Mouse (Mus musculus) embryonic facial prominence, embryonic 10.5 days (tissue): Measurements from ENCODE around the gene Pmis2. TPM values are rescaled to one million over a fixed set of nuclear protein-coding genes. Genes with fewer than 3 reads are reported as not detected.

Source experiments
- DNase-seq: peaks from one replicate; pipeline ENCODE4 v3.0.0-alpha.2; 2017; ENCODE audit warnings: low spot score
- H3K27ac ChIP-seq: fragments of 300-500 bp; sonication (generic); replicated peaks from 2 replicates; pipeline ENCODE4 v1.5.1; 2016; ENCODE audit warnings: mild to moderate bottlenecking
- H3K27me3 ChIP-seq: fragments of 300-500 bp; sonication (generic); replicated peaks from 2 replicates; pipeline ENCODE4 v1.6.1; 2016; ENCODE audit warnings: low read depth, mild to moderate bottlenecking; ENCODE audit not compliant: poor library complexity, severe bottlenecking
- H3K36me3 ChIP-seq: fragments of 300-500 bp; sonication (generic); replicated peaks from 2 replicates; pipeline ENCODE4 v1.6.1; 2016; ENCODE audit warnings: mild to moderate bottlenecking, moderate library complexity
- H3K4me1 ChIP-seq: fragments of 300-500 bp; sonication (generic); 2 replicates; pipeline ENCODE4 v1.6.1; 2016
- H3K4me3 ChIP-seq: fragments of 300-500 bp; sonication (generic); 2 replicates; pipeline ENCODE4 v1.5.1; 2016; ENCODE audit warnings: mild to moderate bottlenecking, moderate library complexity
- H3K9me3 ChIP-seq: fragments of 300-500 bp; sonication (generic); 2 replicates; pipeline ENCODE4 v1.6.1; 2016; ENCODE audit warnings: mild to moderate bottlenecking
- WGBS: fragments of 180-500 bp; shearing (Covaris S2); methylation state at CpG from one replicate; pipeline ENCODE4 v1.1.7; 2016; 5-methylcytosine and 5-hydroxymethylcytosine counted together
- polyA plus RNA-seq: library from polyadenylated mRNA; unstranded; fragments of >200 nt; fragmentation: Nextera tagmentation; extraction: Ambion mirVana; gene quantifications from 2 replicates; pipeline ENCODE4 v1.2.1, GENCODE M21; 2016

Gene Pmis2
- polyA plus RNA-seq, 1 experiment from 2014 or later, result not detected

DNA sequence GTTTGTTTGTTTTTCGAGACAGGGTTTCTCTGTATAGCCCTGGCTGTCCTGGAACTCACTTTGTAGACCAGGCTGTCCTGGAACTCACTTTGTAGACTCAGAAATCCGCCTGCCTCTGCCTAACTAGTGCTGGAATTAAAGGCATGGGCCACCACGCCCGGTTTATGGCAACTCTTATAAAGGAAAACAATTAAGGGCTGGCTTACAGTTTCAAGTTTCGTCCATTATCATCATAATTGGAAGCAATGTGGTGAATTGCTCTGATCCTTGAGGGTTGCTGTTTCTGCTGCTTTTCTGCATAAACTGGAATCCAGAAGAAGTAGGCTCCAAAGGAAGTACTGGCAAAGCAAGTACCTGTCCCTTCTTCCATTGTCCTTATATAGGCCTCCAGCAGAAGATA is 44.8 kb downstream of the Pmis2 start:
- no peak overlapping the region for H3K27ac ChIP-seq
- no peaks in the 10 kb centered on the region for H3K9me3 ChIP-seq
- 81% methylated on average over 5 of the region's 5 CpGs for WGBS
- no peak for DNase-seq
- H3K4me1 ChIP-seq, result peaks cover 10% of the 10 kb centered on the region
- H3K27me3 ChIP-seq, result peaks cover 17% of the 10 kb centered on the region
- peaks cover 29% of the 10 kb centered on the region for H3K36me3 ChIP-seq
- no peak overlapping the region; the same call in 1 of the 2 replicates for H3K4me3 ChIP-seq

DNA sequence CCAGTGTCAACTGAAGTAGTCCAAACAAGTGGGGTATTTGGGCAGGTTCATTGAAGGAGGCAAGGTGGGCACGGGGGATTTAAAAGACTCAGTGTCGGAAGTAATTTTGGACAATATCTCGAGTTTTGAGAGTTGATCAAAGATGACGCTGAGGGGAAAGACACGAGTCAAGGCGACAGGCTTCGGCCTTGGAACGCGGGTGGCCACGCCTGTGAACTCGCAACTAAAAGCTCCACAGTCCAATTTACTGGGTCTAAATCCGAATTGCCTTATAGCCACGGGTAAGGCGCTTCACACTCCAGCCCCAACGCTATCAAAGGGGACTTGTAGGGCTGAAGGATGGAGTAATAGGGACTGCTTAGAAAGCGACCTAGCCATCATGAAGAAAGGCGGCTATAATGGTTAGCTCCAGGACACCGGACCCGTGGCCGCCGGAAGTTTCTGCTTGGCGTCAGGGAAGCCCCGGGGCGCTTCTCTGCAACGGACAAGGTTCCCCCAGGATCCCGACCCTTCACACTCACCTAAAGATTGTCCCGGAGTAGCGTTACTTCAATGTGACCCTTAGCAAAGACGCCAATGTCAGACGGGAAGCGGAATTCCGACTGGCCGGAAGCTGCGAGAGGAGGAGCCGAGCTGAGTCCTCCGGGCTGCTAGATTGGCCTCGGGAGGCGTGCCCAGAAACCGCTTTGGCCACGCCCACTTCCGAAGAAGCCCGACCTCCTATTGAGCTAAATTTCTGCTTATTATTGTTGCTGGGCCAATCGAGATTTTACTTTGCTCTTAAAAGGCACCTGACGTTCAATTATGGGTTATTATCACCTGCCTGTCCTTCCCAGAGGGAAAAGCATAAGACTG is 45.6 kb downstream of the Pmis2 start, which contains the start of gene Cox6b1:
Cox6b1 (minus strand) TSS at position 622 of the 855 bp plus-strand sequence.
- 2% methylated on average over 44 of the region's 44 CpGs for WGBS
- H3K4me3 ChIP-seq, result peak within 1 kb of the TSS; percentile 92
- peaks cover 8% of the 10 kb centered on the region for H3K27me3 ChIP-seq
- peak; percentile 93 for DNase-seq
- peaks cover 38% of the 10 kb centered on the region for H3K36me3 ChIP-seq
- no peaks in the 10 kb centered on the region for H3K9me3 ChIP-seq
- peak within 1 kb of the TSS; percentile 88 for H3K27ac ChIP-seq
- peaks cover 10% of the 10 kb centered on the region for H3K4me1 ChIP-seq

Other genes with a start within 250 kb of the Pmis2 start
- 1.1 and 1.8 TPM in 2 replicates for gene Nfkbid, start 249.9 kb downstream of the Pmis2 start, polyA plus RNA-seq
- 28.6 and 32.3 TPM in 2 replicates for gene Aplp1, start 226.1 kb downstream of the Pmis2 start, polyA plus RNA-seq
- 1.3 and 2.2 TPM in 2 replicates for gene Kirrel2, start 213.9 kb downstream of the Pmis2 start, polyA plus RNA-seq
- gene Nphs1, start 213.3 kb downstream of the Pmis2 start, polyA plus RNA-seq, result 0.15 and 0.63 TPM in 2 replicates
- gene Prodh2, start 178.0 kb downstream of the Pmis2 start, polyA plus RNA-seq, result 0.28 TPM in 1 of 2 replicates, not detected in the other
- gene Arhgap33, start 136.5 kb downstream of the Pmis2 start, polyA plus RNA-seq, result 24.8 and 25.2 TPM in 2 replicates
- gene Hspb6, start 119.4 kb downstream of the Pmis2 start, polyA plus RNA-seq, result 4.1 and 5.6 TPM in 2 replicates
- 17.7 TPM in 2 replicates for gene Proser3, start 119.3 kb downstream of the Pmis2 start, polyA plus RNA-seq
- gene Lin37, start 111.8 kb downstream of the Pmis2 start, polyA plus RNA-seq, result 42.5 and 45.2 TPM in 2 replicates
- 91.5 and 94.9 TPM in 2 replicates for gene U2af1l4, start 108.3 kb downstream of the Pmis2 start, polyA plus RNA-seq
- gene Gm49396, start 108.3 kb downstream of the Pmis2 start, polyA plus RNA-seq, result 14.2 and 15.3 TPM in 2 replicates
- gene Psenen, start 108.0 kb downstream of the Pmis2 start, polyA plus RNA-seq, result 112 and 118 TPM in 2 replicates
- 2.8 and 4.6 TPM in 2 replicates for gene Igflr1, start 106.2 kb downstream of the Pmis2 start, polyA plus RNA-seq
- 8.9 and 10.2 TPM in 2 replicates for gene Kmt2b, start 82.9 kb downstream of the Pmis2 start, polyA plus RNA-seq
- 0.41 TPM in 1 of 2 replicates, not detected in the other for gene Zbtb32, start 72.7 kb downstream of the Pmis2 start, polyA plus RNA-seq
- 0.54 and 1.0 TPM in 2 replicates for gene Upk1a, start 58.8 kb downstream of the Pmis2 start, polyA plus RNA-seq
- gene Cox6b1, start 45.5 kb downstream of the Pmis2 start, polyA plus RNA-seq, result 776 and 799 TPM in 2 replicates
- 0.47 and 0.87 TPM in 2 replicates for gene Etv2, start 35.8 kb downstream of the Pmis2 start, polyA plus RNA-seq
- 134 and 139 TPM in 2 replicates for gene Rbm42, start 21.3 kb downstream of the Pmis2 start, polyA plus RNA-seq
- 79.6 and 80.3 TPM in 2 replicates for gene Haus5, start 6.6 kb downstream of the Pmis2 start, polyA plus RNA-seq
- gene 2200002J24Rik, start 27.3 kb upstream of the Pmis2 start, polyA plus RNA-seq, result not detected in 2 replicates
- 0.53 and 0.77 TPM in 2 replicates for gene Atp4a, start 40.6 kb upstream of the Pmis2 start, polyA plus RNA-seq
- gene Tmem147, start 57.9 kb upstream of the Pmis2 start, polyA plus RNA-seq, result 147 and 151 TPM in 2 replicates
- 0.36 and 0.59 TPM in 2 replicates for gene Gapdhs, start 72.1 kb upstream of the Pmis2 start, polyA plus RNA-seq
- gene Sbsn, start 79.9 kb upstream of the Pmis2 start, polyA plus RNA-seq, result 0.68 and 1.0 TPM in 2 replicates
- gene Dmkn, start 92.2 kb upstream of the Pmis2 start, polyA plus RNA-seq, result not detected in 2 replicates
- not detected in 2 replicates for gene Krtdap, start 116.3 kb upstream of the Pmis2 start, polyA plus RNA-seq
- gene Ffar2, start 152.2 kb upstream of the Pmis2 start, polyA plus RNA-seq, result not detected in 2 replicates
- not detected in 2 replicates for gene Ffar3, start 184.6 kb upstream of the Pmis2 start, polyA plus RNA-seq
- gene Ffar1, start 190.0 kb upstream of the Pmis2 start, polyA plus RNA-seq, result 0.05 TPM in 1 of 2 replicates, not detected in the other
- 0.08 and 0.27 TPM in 2 replicates for gene Cd22, start 208.7 kb upstream of the Pmis2 start, polyA plus RNA-seq
- 0.32 and 0.39 TPM in 2 replicates for gene Mag, start 243.3 kb upstream of the Pmis2 start, polyA plus RNA-seq